In genomic region chr4:130112732-130113131, GRCm38 (mm10) we compare ENCODE assay signal across 23 mouse cellular contexts. TPM values are rescaled to one million over a fixed set of nuclear protein-coding genes. Genes with fewer than 3 reads are reported as not detected.
DNase-seq lines count a peak whose midpoint lies in the region; ATAC-seq and TF ChIP-seq lines count a peak whose summit lies in the region.
"Had no signal": no experiment of that assay in that cellular context is flagged by ENCODE, and none has a peak within 500 bp of the region (broad histone marks: within the 10 kb centered on the region; RNA-seq: fewer than 3 reads in every experiment).

No protein-coding gene starts in this region.

- H3K27ac ChIP-seq in intestine, postnatal 0 days (ENCODE audit: low read depth, low read length) = 0 out of 2 replicates have a peak overlapping the region, but pooled peaks have one; percentile 5
- H3K27ac ChIP-seq in intestine, embryonic 15.5 days = no peak overlapping the region
- peak overlapping the region; percentile 58 for H3K27ac ChIP-seq in bone marrow, adult 2 months (ENCODE audit: control insufficient read depth, insufficient read depth, low read depth, low read length, poor library complexity)
- no peak overlapping the region for H3K27ac ChIP-seq in liver, embryonic 15.5 days (replicated peaks)
- H3K27ac ChIP-seq: embryonic facial prominence, embryonic 13.5 days; forebrain, embryonic 13.5 days; heart, embryonic 10.5 days; limb, embryonic 12.5 days; midbrain, embryonic 15.5 days had no signal

- no peak for ATAC-seq in intestine, postnatal 0 days
- ATAC-seq in intestine, embryonic 15.5 days = no peak
- ATAC-seq in liver, embryonic 15.5 days (ENCODE audit: insufficient read depth) = no peak
- peak; percentile 30; the same call in 1 of the 2 replicates for ATAC-seq in monocyte, adult 5-6 weeks (replicated peaks; ENCODE audit: insufficient number of reproducible peaks, low FRiP score, low TSS enrichment, poor library complexity, severe bottlenecking)
- ATAC-seq: forebrain, embryonic 13.5 days; hindbrain, embryonic 16.5 days; intestine, embryonic 16.5 days; midbrain, embryonic 15.5 days; Patski had no signal

- H3K4me1 ChIP-seq in intestine, postnatal 0 days (replicated peaks; ENCODE audit: control insufficient read depth, insufficient read depth, low read length) = peaks cover 10% of the 10 kb centered on the region; the same call in 1 of the 2 replicates
- peaks cover 15% of the 10 kb centered on the region for H3K4me1 ChIP-seq in intestine, embryonic 15.5 days (replicated peaks)
- peaks cover 4% of the 10 kb centered on the region; the same call in 1 of the 2 replicates for H3K4me1 ChIP-seq in bone marrow, adult 2 months (ENCODE audit: control insufficient read depth, insufficient read depth, low read length)
- peaks cover 59% of the 10 kb centered on the region for H3K4me1 ChIP-seq in liver, embryonic 15.5 days (replicated peaks)

- H3K9ac ChIP-seq in intestine, postnatal 0 days (ENCODE audit: low read depth, low read length) = no peak overlapping the region
- no peak overlapping the region for H3K9ac ChIP-seq in intestine, embryonic 15.5 days
- H3K9ac ChIP-seq in liver, embryonic 15.5 days = no peak overlapping the region
- H3K9ac ChIP-seq: embryonic facial prominence, embryonic 13.5 days; forebrain, embryonic 13.5 days; limb, embryonic 12.5 days; midbrain, embryonic 15.5 days had no signal

- 100% methylated on average over 1 of the region's 1 CpGs for WGBS in intestine, postnatal 0 days
- WGBS in intestine, embryonic 15.5 days = 95% methylated on average over 1 of the region's 1 CpGs
- WGBS in bone marrow, adult 2 months = 92% methylated on average over 1 of the region's 1 CpGs
- 85% methylated on average over 1 of the region's 1 CpGs for WGBS in liver, embryonic 15.5 days (ENCODE audit: insufficient replicate concordance)

- no peak overlapping the region for H3K4me3 ChIP-seq in intestine, postnatal 0 days (ENCODE audit: low read depth, low read length)
- H3K4me3 ChIP-seq in intestine, embryonic 15.5 days (replicated peaks) = no peak overlapping the region
- H3K4me3 ChIP-seq in bone marrow, adult 2 months (replicated peaks; ENCODE audit: control insufficient read depth, low read depth, low read length) = no peak overlapping the region
- no peak overlapping the region for H3K4me3 ChIP-seq in liver, embryonic 15.5 days (replicated peaks)
- H3K4me3 ChIP-seq: embryonic facial prominence, embryonic 13.5 days; forebrain, embryonic 13.5 days; heart, embryonic 10.5 days; limb, embryonic 12.5 days; midbrain, embryonic 15.5 days had no signal

- no peaks in the 10 kb centered on the region for H3K27me3 ChIP-seq in intestine, postnatal 0 days (replicated peaks; ENCODE audit: control insufficient read depth, insufficient read depth, low read length)
- H3K27me3 ChIP-seq in intestine, embryonic 15.5 days (replicated peaks) = no peaks in the 10 kb centered on the region
- H3K27me3 ChIP-seq in liver, embryonic 15.5 days = no peaks in the 10 kb centered on the region
- H3K27me3 ChIP-seq: embryonic facial prominence, embryonic 13.5 days; forebrain, embryonic 13.5 days; limb, embryonic 12.5 days; midbrain, embryonic 15.5 days; Patski had no signal

- TF ChIP-seq POLR2A in bone marrow, adult 2 months (IDR thresholded peaks at IDR 0.05; ENCODE audit: borderline replicate concordance, control insufficient read depth, low read depth, low read length) = no peak

- DNase-seq in cerebellum, adult 11-12 months = no peak
- no peak for DNase-seq in lung, postnatal 36 days
- DNase-seq in adrenal gland, postnatal 10 days = no peak
- DNase-seq: cerebellum, adult 8-10 months; lung, adult 2 months; right cerebral cortex, postnatal 14 days; thymus, postnatal 36 days had no signal

- TF ChIP-seq CTCF in intestine, postnatal 0 days (IDR thresholded peaks at IDR 0.05; ENCODE audit: low read depth) = no peak
- no peak for TF ChIP-seq CTCF in bone marrow, adult 2 months (IDR thresholded peaks at IDR 0.05; ENCODE audit: control insufficient read depth, insufficient read depth, low read length)

- peaks cover 11% of the 10 kb centered on the region; the same call in 1 of the 2 replicates for H3K36me3 ChIP-seq in intestine, postnatal 0 days (ENCODE audit: control insufficient read depth, insufficient read depth)
- no peaks in the 10 kb centered on the region for H3K36me3 ChIP-seq in intestine, embryonic 15.5 days
- 0 out of 2 replicates have a peak, but pooled peaks cover 10% of the 10 kb centered on the region for H3K36me3 ChIP-seq in liver, embryonic 15.5 days (replicated peaks)
- H3K36me3 ChIP-seq: midbrain, embryonic 15.5 days had no signal

- no peak overlapping the region for H3K4me2 ChIP-seq in intestine, postnatal 0 days (replicated peaks; ENCODE audit: low read depth)
- no peak overlapping the region for H3K4me2 ChIP-seq in intestine, embryonic 15.5 days (replicated peaks)
- peak overlapping the region; percentile 27; the same call in 1 of the 2 replicates for H3K4me2 ChIP-seq in liver, embryonic 15.5 days
- H3K4me2 ChIP-seq: embryonic facial prominence, embryonic 13.5 days; forebrain, embryonic 13.5 days; limb, embryonic 12.5 days; midbrain, embryonic 15.5 days had no signal

- no peaks in the 10 kb centered on the region for H3K9me3 ChIP-seq in intestine, postnatal 0 days (ENCODE audit: control insufficient read depth)
- H3K9me3 ChIP-seq in intestine, embryonic 15.5 days = no peaks in the 10 kb centered on the region
- H3K9me3 ChIP-seq in liver, embryonic 15.5 days (replicated peaks) = no peaks in the 10 kb centered on the region
- H3K9me3 ChIP-seq: forebrain, embryonic 13.5 days; heart, embryonic 10.5 days; limb, embryonic 12.5 days; midbrain, embryonic 15.5 days had no signal

RNA-seq across cellular contexts. Expression of gene Pef1, which starts 10.4 kb away (rescaled TPM):
- 72.7 and 73.4 TPM in 2 replicates for polyA plus RNA-seq in intestine, postnatal 0 days (2015; fragmentation: Nextera tagmentation; extraction: Ambion mirVana)
- 67.0 and 76.6 TPM in 2 replicates for polyA plus RNA-seq in intestine, embryonic 15.5 days (2015; fragmentation: Nextera tagmentation; extraction: Ambion mirVana)
- 23.1 and 32.6 TPM in 2 replicates for polyA plus RNA-seq in bone marrow, adult 2 months (2011; ENCODE audit: insufficient read depth, insufficient read length, low replicate concordance, missing spikeins)
- 41.2 and 46.9 TPM in 2 replicates for polyA plus RNA-seq in liver, embryonic 15.5 days (2015; fragmentation: Nextera tagmentation; extraction: Ambion mirVana)
- total RNA-seq in monocyte, adult 5-6 weeks (2017) = 9.7 to 15.8 TPM (median 10.2 TPM) in 3 replicates
- 10 to 100 TPM; 51.4 to 54.6 TPM for total RNA-seq in adrenal gland, postnatal 10 days (2021)

RNA-seq across cellular contexts. Expression of gene Hcrtr1, which starts 26.4 kb away (rescaled TPM):
- polyA plus RNA-seq in intestine, postnatal 0 days (2015; fragmentation: Nextera tagmentation; extraction: Ambion mirVana) = 0.81 and 0.91 TPM in 2 replicates
- 0.24 and 0.37 TPM in 2 replicates for polyA plus RNA-seq in intestine, embryonic 15.5 days (2015; fragmentation: Nextera tagmentation; extraction: Ambion mirVana)
- not detected in 2 replicates for polyA plus RNA-seq in bone marrow, adult 2 months (2011; ENCODE audit: insufficient read depth, insufficient read length, low replicate concordance, missing spikeins)
- polyA plus RNA-seq in liver, embryonic 15.5 days (2015; fragmentation: Nextera tagmentation; extraction: Ambion mirVana) = not detected in 2 replicates
- not detected in 3 replicates for total RNA-seq in monocyte, adult 5-6 weeks (2017)
- total RNA-seq in adrenal gland, postnatal 10 days (2021) = 1 to 10 TPM in 1 of 2 experiments, under 1 TPM in 1; 0.78 to 1.7 TPM
- total RNA-seq: hematopoietic stem cell, adult 5-6 weeks had no signal
- polyA plus RNA-seq: forebrain, embryonic 13.5 days; heart, embryonic 16.5 days; kidney, embryonic 14.5 days; limb, embryonic 12.5 days had no signal

Comparison
In these comparisons a context has a peak if more than half of its experiments do, and no peak if none do; other contexts are left out.
1. H3K27ac ChIP-seq: peak in intestine, postnatal 0 days (single experiment) and bone marrow, adult 2 months (single experiment); none in intestine, embryonic 15.5 days (single experiment) and liver, embryonic 15.5 days (single experiment).